Mouse (Mus musculus): ENCODE measurements around the gene Cryba2.

Cryba2 gene

GRCm38 (mm10) chr1:74883441-74883840, 9.5 kb downstream of the Cryba2 start:
- DNase-seq = no peak

- DNase-seq = no peak
Measured at GRCm38 (mm10) chr1:74882828-74883227, 10.1 kb downstream of the Cryba2 start.

- no peak for DNase-seq
Measured at GRCm38 (mm10) chr1:74882055-74882734, 10.7 kb downstream of the Cryba2 start.

- peak; percentile 69 for DNase-seq
Measured at GRCm38 (mm10) chr1:74880785-74881360, 12.1 kb downstream of the Cryba2 start.

- no peak for DNase-seq
Measured at GRCm38 (mm10) chr1:74877199-74877598, 15.7 kb downstream of the Cryba2 start.

GRCm38 (mm10) chr1:74872218-74872617, 20.7 kb downstream of the Cryba2 start:
- DNase-seq = no peak

- DNase-seq = no peak
Measured at GRCm38 (mm10) chr1:74861783-74862182, 31.2 kb downstream of the Cryba2 start.

- DNase-seq = no peak
Measured at GRCm38 (mm10) chr1:74859223-74859984, 33.5 kb downstream of the Cryba2 start.

GRCm38 (mm10) chr1:74858805-74859204, 34.1 kb downstream of the Cryba2 start:
- no peak for DNase-seq

GRCm38 (mm10) chr1:74858171-74858719, 34.7 kb downstream of the Cryba2 start:
- DNase-seq = peak; percentile 38

- DNase-seq = no peak
Measured at GRCm38 (mm10) chr1:74857677-74858076, 35.3 kb downstream of the Cryba2 start.

- no peak for DNase-seq
Measured at GRCm38 (mm10) chr1:74857201-74857600, 35.7 kb downstream of the Cryba2 start.

GRCm38 (mm10) chr1:74856791-74857190, 36.2 kb downstream of the Cryba2 start:
- no peak for DNase-seq

GRCm38 (mm10) chr1:74856439-74856720, 36.6 kb downstream of the Cryba2 start:
- no peak for DNase-seq

GRCm38 (mm10) chr1:74855651-74856438, 37.1 kb downstream of the Cryba2 start:
- DNase-seq = no peak

GRCm38 (mm10) chr1:74855156-74855555, 37.8 kb downstream of the Cryba2 start:
- no peak for DNase-seq

- peak; percentile 90 for DNase-seq
Measured at GRCm38 (mm10) chr1:74854306-74855056, 38.5 kb downstream of the Cryba2 start, which contains the start of gene Cdk5r2. TSS of gene Cdk5r2 (plus strand) at chr1:74854934.

GRCm38 (mm10) chr1:74851001-74851775, 41.8 kb downstream of the Cryba2 start:
- no peak for DNase-seq

- no peak for DNase-seq
Measured at GRCm38 (mm10) chr1:74850251-74850650, 42.7 kb downstream of the Cryba2 start.

- no peak for DNase-seq
Measured at GRCm38 (mm10) chr1:74848946-74849345, 44.0 kb downstream of the Cryba2 start.

- DNase-seq = no peak
Measured at GRCm38 (mm10) chr1:74846341-74846740, 46.6 kb downstream of the Cryba2 start.

Data from kidney, adult 9 months (tissue).